Mouse (Mus musculus) ES-E14 (cell line): ENCODE measurements around the gene Il1rn. TPM values are rescaled to one million over a fixed set of nuclear protein-coding genes. Genes with fewer than 3 reads are reported as not detected.
A peak's percentile ranks its signal among the peaks of the same experiment; 100 is the strongest.

Experiments used
- DNase-seq: peaks from one replicate; pipeline ENCODE4 v3.0.0-alpha.2; 2013; ENCODE audit warnings: low read depth, low spot score
- H3K27ac ChIP-seq: 2 replicates; pipeline ENCODE4 v1.5.1; 2012; ENCODE audit warnings: low read depth, mild to moderate bottlenecking, low read length, moderate library complexity, mixed read lengths; ENCODE audit not compliant: poor library complexity, insufficient read depth, severe bottlenecking
- H3K36me3 ChIP-seq: 2 replicates; pipeline ENCODE4 v1.6.1; 2012; ENCODE audit warnings: mild to moderate bottlenecking, low read length, moderate library complexity, mixed read lengths; ENCODE audit not compliant: control insufficient read depth, poor library complexity, insufficient read depth, severe bottlenecking
- H3K4me1 ChIP-seq, 2 experiments: fragments of 150-350 bp in 1 of 2; sonication (generic) in 1 of 2; 2 replicates each; pipeline ENCODE4 v1.6.1; 2012; ENCODE audit warnings: low read length in 2 of 2, mild to moderate bottlenecking in 1 of 2, mixed read lengths in 1 of 2; ENCODE audit not compliant: control insufficient read depth in 2 of 2, insufficient read depth in 2 of 2, poor library complexity in 1 of 2
- H3K4me3 ChIP-seq, 2 experiments: fragments of 150-350 bp in 1 of 2; sonication (generic) in 1 of 2; 2 replicates each; pipeline ENCODE4 v1.5.1; 2012; ENCODE audit warnings: low read length in 2 of 2, low read depth in 1 of 2, mild to moderate bottlenecking in 1 of 2, mixed read lengths in 1 of 2; ENCODE audit not compliant: insufficient read depth in 1 of 2, poor library complexity in 1 of 2, severe bottlenecking in 1 of 2
- H3K9ac ChIP-seq: 2 replicates; pipeline ENCODE4 v1.6.1; 2012; ENCODE audit warnings: low read depth, mild to moderate bottlenecking, low read length, mixed read lengths; ENCODE audit not compliant: poor library complexity, insufficient read depth, severe bottlenecking
- H3K9me3 ChIP-seq: fragments of 150-350 bp; sonication (generic); 2 replicates; pipeline ENCODE4 v1.6.1; 2012; ENCODE audit warnings: low read depth, mild to moderate bottlenecking, low read length; ENCODE audit not compliant: control insufficient read depth, insufficient read depth
- CHD2 ChIP-seq: IDR thresholded peaks from 2 replicates; pipeline ENCODE4 v1.6.1; 2014; ENCODE audit warnings: mild to moderate bottlenecking, low read depth, low read length, inconsistent platforms
- HCFC1 ChIP-seq: IDR thresholded peaks from 2 replicates; pipeline ENCODE4 v1.6.1; 2012; ENCODE audit warnings: low read length, inconsistent platforms, borderline replicate concordance; ENCODE audit not compliant: insufficient read depth
- MAFK ChIP-seq: IDR thresholded peaks from 2 replicates; pipeline ENCODE4 v1.6.1; 2014; ENCODE audit warnings: mild to moderate bottlenecking, low read depth, low read length, inconsistent platforms; ENCODE audit not compliant: insufficient read depth
- ZC3H11A ChIP-seq: IDR thresholded peaks from 2 replicates; pipeline ENCODE4 v1.6.1; 2012; ENCODE audit warnings: low read depth, mild to moderate bottlenecking, inconsistent platforms, low read length, borderline replicate concordance
- ZNF384 ChIP-seq: IDR thresholded peaks from 2 replicates; pipeline ENCODE4 v1.6.1; 2012; ENCODE audit warnings: low read depth, low read length, inconsistent platforms
- in situ Hi-C, 2 experiments: fragments of 600-800 bp; cut with MboI; formaldehyde crosslinking; loops; one replicate each; pipeline ENCODE4 v1.15.1; 2025; ENCODE audit warnings: low sequenced_read_pairs in 2 of 2, inconsistent platforms in 1 of 2; ENCODE audit not compliant: unreplicated experiment in 2 of 2
- total RNA-seq: library from RNA; depleted of rRNA; stranded (reverse); fragments of 300-350 nt; gene quantifications from 2 replicates; pipeline ENCODE4 v1.2.3, GENCODE M21; 2012

Il1rn gene
- total RNA-seq, 1 experiment = not detected

- TF ChIP-seq HCFC1 (no peak), MAFK (no peak)
- Histone ChIP-seq H3K4me3 (no peak overlapping the region), H3K9me3 (no peaks in the 10 kb centered on the region), H3K4me1 (no peaks in the 10 kb centered on the region), H3K9ac (no peak overlapping the region), H3K27ac (no peak overlapping the region), H3K36me3 (no peaks in the 10 kb centered on the region)
- DNase-seq = no peak
- in situ Hi-C loops = no loop called here
Observed at GRCm38 (mm10) chr2:24366214-24366975, 29.7 kb downstream of the Il1rn start.

DNA sequence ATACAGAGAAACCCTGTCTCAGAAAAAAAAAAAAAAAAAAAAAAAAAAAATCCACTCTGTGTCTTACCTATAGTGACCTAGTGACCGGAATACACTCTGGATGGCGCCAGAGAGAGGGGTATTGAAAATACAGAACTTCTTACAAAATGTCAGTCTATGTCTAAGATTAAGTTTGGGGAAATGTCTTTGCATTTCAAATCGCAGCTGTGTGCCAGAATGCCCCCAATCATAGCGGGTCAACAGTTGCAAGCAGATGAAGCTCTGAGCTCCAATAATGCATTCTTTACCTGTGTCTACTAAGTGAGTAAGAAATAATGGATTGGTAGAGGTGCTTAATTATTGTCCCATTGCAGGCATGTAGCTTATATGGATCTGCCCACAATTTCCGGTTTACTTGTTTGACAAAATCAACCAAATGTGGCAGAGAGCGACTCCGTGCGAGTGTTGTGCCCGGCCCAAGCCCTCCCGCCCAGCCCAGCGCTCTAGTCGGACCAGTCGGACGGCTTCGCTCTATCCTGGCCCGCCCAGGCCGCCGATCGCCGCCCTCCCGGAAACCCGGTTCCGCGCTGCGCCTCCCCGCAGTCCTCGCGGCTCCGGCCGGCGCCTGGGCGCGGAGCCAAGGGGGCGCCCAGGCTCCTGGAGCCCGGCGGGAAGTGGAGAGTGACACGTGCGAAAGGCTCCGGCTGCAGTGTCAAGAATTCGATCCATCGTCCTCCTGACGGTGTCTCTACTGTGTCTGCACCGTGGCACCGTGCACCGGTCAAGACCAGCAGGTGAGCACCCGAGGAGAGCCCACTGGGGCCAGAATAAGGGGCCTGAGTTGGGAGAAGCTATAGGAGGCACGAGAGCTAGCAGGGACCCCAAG is 30.6 kb downstream of the Il1rn start, which contains the start of gene Psd4:
Gene Psd4, plus strand, starts transcription at position 551 of the 865 bp plus-strand sequence.
- in situ Hi-C loops = no loop called here
- no peak within 1 kb of the TSS for H3K9ac ChIP-seq
- H3K4me1 ChIP-seq = no peaks in the 10 kb centered on the region
- TF ChIP-seq ZC3H11A (no peak), MAFK (no peak), ZNF384 (peak; percentile 89), HCFC1 (no peak), CHD2 (no peak)
- H3K27ac ChIP-seq = no peak within 1 kb of the TSS
- H3K9me3 ChIP-seq = no peaks in the 10 kb centered on the region
- DNase-seq = no peak
- H3K36me3 ChIP-seq = no peaks in the 10 kb centered on the region
- H3K4me3 ChIP-seq = peak within 1 kb of the TSS; percentile 34 to 40

GRCm38 (mm10) chr2:24367895-24368261 is 31.2 kb downstream of the Il1rn start:
- H3K27ac ChIP-seq = no peak overlapping the region
- no peaks in the 10 kb centered on the region for H3K36me3 ChIP-seq
- no peaks in the 10 kb centered on the region for H3K9me3 ChIP-seq
- no peak for DNase-seq
- no peak overlapping the region for H3K9ac ChIP-seq
- in situ Hi-C loops = no loop called here
- TF ChIP-seq ZC3H11A (no peak), ZNF384 (no peak), MAFK (no peak), CHD2 (no peak), HCFC1 (no peak)
- H3K4me3 ChIP-seq = peak overlapping the region in 1 of 2 experiments; percentile 34; a peak in 2 of 4 replicates
- no peaks in the 10 kb centered on the region for H3K4me1 ChIP-seq

- TF ChIP-seq ZC3H11A (no peak), MAFK (no peak), HCFC1 (no peak), ZNF384 (no peak), CHD2 (no peak)
- no peak overlapping the region for H3K27ac ChIP-seq
- H3K4me1 ChIP-seq = no peaks in the 10 kb centered on the region
- in situ Hi-C loops = no loop called here
- H3K9ac ChIP-seq = no peak overlapping the region
- no peaks in the 10 kb centered on the region for H3K36me3 ChIP-seq
- no peak for DNase-seq
- H3K9me3 ChIP-seq = no peaks in the 10 kb centered on the region
- no peak overlapping the region for H3K4me3 ChIP-seq
Observed at GRCm38 (mm10) chr2:24378747-24379450, 42.2 kb downstream of the Il1rn start.
